In genomic region chr13:66711010-66711409, GRCm38 (mm10) we compare ENCODE assay signal across 5 mouse cellular contexts.
A peak's percentile ranks its signal among the peaks of the same experiment; 100 is the strongest.
DNase-seq lines count a peak whose midpoint lies in the region; TF ChIP-seq lines count a peak whose summit lies in the region.
"Not testable (repeated sequence)": the region's sequence is repeated elsewhere in the genome, so short reads cannot be mapped to it uniquely, and the experiment has no call there.

No protein-coding gene starts in this region.

- in situ Hi-C loops in ES-E14 (cut with MboI; ENCODE audit: low sequenced_read_pairs in 2 of 2, unreplicated experiment in 2 of 2): not testable (repeated sequence)

- TF ChIP-seq EP300 in ES-Bruce4 (IDR thresholded peaks at IDR 0.05; ENCODE audit: insufficient read depth, low read depth, low read length): peak; percentile 85

- H3K9ac ChIP-seq in ES-Bruce4 (ENCODE audit: low read depth, poor library complexity, severe bottlenecking); ES-E14 (ENCODE audit: insufficient read depth, low read depth, low read length, poor library complexity, severe bottlenecking): not testable (repeated sequence)

- not testable (repeated sequence) for H3K4me1 ChIP-seq in ES-Bruce4 (ENCODE audit: control insufficient read depth, insufficient read depth, low read length); ES-E14 (ENCODE audit: control insufficient read depth in 2 of 2, insufficient read depth in 2 of 2, low read length in 2 of 2, poor library complexity in 1 of 2)

- H3K4me3 ChIP-seq in ES-Bruce4 (ENCODE audit: low read depth, low read length); ES-E14 (ENCODE audit: insufficient read depth in 1 of 2, low read depth in 1 of 2, low read length in 2 of 2, poor library complexity in 1 of 2, severe bottlenecking in 1 of 2): not testable (repeated sequence)

- not testable (repeated sequence) for TF ChIP-seq CTCF in ES-Bruce4 (IDR thresholded peaks at IDR 0.05; ENCODE audit: low read depth, low read length)

- H3K36me3 ChIP-seq in ES-Bruce4 (ENCODE audit: control insufficient read depth, insufficient read depth, low read length, poor library complexity, severe bottlenecking); ES-E14 (ENCODE audit: control insufficient read depth, insufficient read depth, low read length, poor library complexity, severe bottlenecking): not testable (repeated sequence)

- H3K27ac ChIP-seq in ES-Bruce4 (ENCODE audit: insufficient read depth, low read length) (peak overlapping the region; percentile 93), ES-E14 (ENCODE audit: insufficient read depth, low read depth, low read length, poor library complexity, severe bottlenecking) (peak overlapping the region; percentile 97; the same call in 1 of the 2 replicates)

- not testable (repeated sequence) for H3K27me3 ChIP-seq in ES-Bruce4 (ENCODE audit: control insufficient read depth, insufficient read depth, low read length, poor library complexity, severe bottlenecking)

- peak; percentile 100 for DNase-seq in ES-E14 (ENCODE audit: low read depth, low spot score)
- DNase-seq in NIH3T3 (ENCODE audit: low read depth): peak; percentile 2
- DNase-seq in ZHBTc4 (ENCODE audit: low read depth, low spot score): peak; percentile 100
- peak; percentile 24 for DNase-seq in heart, adult 11 months

- H3K9me3 ChIP-seq in ES-Bruce4 (replicated peaks; ENCODE audit: control insufficient read depth, insufficient read depth, low read length, poor library complexity, severe bottlenecking); ES-E14 (ENCODE audit: control insufficient read depth, insufficient read depth, low read depth, low read length): not testable (repeated sequence)

- not testable (repeated sequence) for TF ChIP-seq POLR2A in ES-Bruce4 (IDR thresholded peaks at IDR 0.05; ENCODE audit: insufficient read depth, low read length)

Comparison
In these comparisons a context has a peak if more than half of its experiments do, and no peak if none do; other contexts are left out.
1. DNase-seq: peak in every context shown above with its lines; median percentile 100 in ES-E14; 100 in ZHBTc4; 24 in heart, adult 11 months; 2 in NIH3T3.